Mouse (Mus musculus) Patski (cell line): ENCODE results near the gene Dgka. TPM values are rescaled to one million over a fixed set of nuclear protein-coding genes. Genes with fewer than 3 reads are reported as not detected.

Source experiments
- ATAC-seq: fragments of 100-300 bp; one replicate; pipeline ENCODE4 v1.8.0; 2021
- CTCF ChIA-PET: fragments of 350-600 bp; sonication (Branson Sonifier 250); formaldehyde crosslinking; loops from one replicate; lab custom pipeline; 2022; ENCODE audit warnings: inconsistent platforms; lab: Charles Lee
- POLR2A ChIA-PET: fragments of 350-600 bp; sonication (Branson Sonifier 250); formaldehyde crosslinking; loops from one replicate; lab custom pipeline; 2022; ENCODE audit warnings: antibody characterized with exemption, inconsistent platforms; lab: Charles Lee
- DNase-seq: peaks from one replicate; pipeline ENCODE4 v3.0.0-alpha.2; 2011; ENCODE audit warnings: low read depth, low spot score
- H3K27me3 ChIP-seq: fragments of 371-371 bp; one replicate; pipeline ENCODE4 v1.5.1; 2021
- CTCF ChIP-seq: fragments of 100-300 bp; IDR thresholded peaks from one replicate; pipeline ENCODE4 v1.5.1; 2021
- in situ Hi-C: fragments of 300-500 bp; cut with MboI; formaldehyde crosslinking; loops from 3 replicates; pipeline ENCODE4 v1.11.1; 2018; ENCODE audit warnings: low pct_unique_long_range_greater_than_20kb, mixed read lengths
- polyA plus RNA-seq: library from polyadenylated mRNA; unstranded; gene quantifications from one replicate; pipeline ENCODE4 v1.2.3, GENCODE M21; 2021

Dgka gene
- polyA plus RNA-seq, 1 experiment from 2014 or later = 9.9 TPM

DNA sequence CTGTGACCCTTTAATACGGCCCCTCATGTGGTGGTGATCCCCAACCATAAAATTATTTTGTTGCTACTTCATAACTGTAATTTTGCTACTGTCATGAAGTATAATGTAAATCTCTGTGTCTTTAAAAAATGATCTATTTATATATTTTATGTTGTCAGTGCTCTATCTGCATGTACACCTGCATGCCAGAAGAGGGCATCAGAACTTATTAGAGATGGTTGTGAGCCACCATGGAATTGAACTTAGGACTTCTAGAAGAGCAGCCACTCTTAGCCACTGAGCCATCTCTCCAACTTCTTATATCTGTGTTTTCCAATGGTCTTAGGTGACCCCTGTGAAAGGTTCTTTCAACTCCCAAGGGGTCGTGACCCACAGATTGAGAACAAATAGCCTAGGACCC, 28.2 kb upstream of the Dgka start:
- peak; percentile 61 for TF ChIP-seq CTCF
- ChIA-PET POLR2A (no interaction called here), CTCF (interaction anchor here (1.1 to 2.2 kb wide), 5 partner anchors 10 to 28 kb away, joined by 3 to 9 read pairs (median 4); partner anchors contain the start of gene Mmp19)

GRCm38 (mm10) chr10:128748252-128748864, 3.7 kb upstream of the Dgka start:
- ATAC-seq (peak; percentile 77), DNase-seq (peak; percentile 46)
- TF ChIP-seq CTCF = peak; percentile 77
- no peaks in the 10 kb centered on the region for H3K27me3 ChIP-seq
- ChIA-PET CTCF (interaction anchor here (1.2 kb wide), 1 partner anchor 18 kb away, joined by 3 read pairs; no protein-coding TSS in a partner anchor), POLR2A (interaction anchor here (1.2 kb wide), 1 partner anchor 53 kb away, joined by 4 read pairs; no protein-coding TSS in a partner anchor)
- in situ Hi-C loops = no loop called here

More for the DNA sequence above, 28.2 kb upstream of the Dgka start:
- no peak for DNase-seq
- in situ Hi-C loops = no loop called here
- H3K27me3 ChIP-seq = no peaks in the 10 kb centered on the region
- ATAC-seq = no peak

GRCm38 (mm10) chr10:128747646-128748251, 3.1 kb upstream of the Dgka start, which contains the start of gene Pym1:
Pym1 (plus strand) TSS chr10:128747889.
- DNase-seq (no peak), ATAC-seq (peak; percentile 65)
- in situ Hi-C loops = no loop called here
- no peak for TF ChIP-seq CTCF
- ChIA-PET POLR2A (interaction anchor here (1.1 to 1.2 kb wide), 2 partner anchors 52 to 148 kb away, joined by 4 read pairs; no protein-coding TSS in a partner anchor), CTCF (interaction anchor here (1.2 kb wide), 2 partner anchors 16 to 17 kb away, joined by 3 read pairs; no protein-coding TSS in a partner anchor)
- no peaks in the 10 kb centered on the region for H3K27me3 ChIP-seq

GRCm38 (mm10) chr10:128746972-128747645, 2.5 kb upstream of the Dgka start:
- POLR2A ChIA-PET = interaction anchor here (1.1 to 1.2 kb wide), 2 partner anchors 52 to 148 kb away, joined by 4 read pairs; no protein-coding TSS in a partner anchor
- no peak for TF ChIP-seq CTCF
- ATAC-seq = no peak

GRCm38 (mm10) chr10:128745946-128746613, 1.4 kb upstream of the Dgka start:
- ATAC-seq (no peak), DNase-seq (no peak)
- CTCF ChIA-PET = interaction anchor here (0.9 to 1.5 kb wide), 3 partner anchors 11 to 167 kb away, joined by 3 to 11 read pairs (median 3); no protein-coding TSS in a partner anchor
- POLR2A ChIA-PET = interaction anchor here (1.1 kb wide), 1 partner anchor 42 kb away, joined by 4 read pairs; the partner anchor contains the start of gene Pmel
- TF ChIP-seq CTCF = no peak
- no peaks in the 10 kb centered on the region for H3K27me3 ChIP-seq
- in situ Hi-C loops = no loop called here

More at GRCm38 (mm10) chr10:128746972-128747645, 2.5 kb upstream of the Dgka start:
- no peaks in the 10 kb centered on the region for H3K27me3 ChIP-seq
- in situ Hi-C loops = no loop called here
- DNase-seq = no peak
- CTCF ChIA-PET = interaction anchor here (1.2 kb wide), 2 partner anchors 17 kb away, joined by 3 read pairs; no protein-coding TSS in a partner anchor

GRCm38 (mm10) chr10:128744211-128744610, 444 bp downstream of the Dgka start:
- DNase-seq = no peak

DNA sequence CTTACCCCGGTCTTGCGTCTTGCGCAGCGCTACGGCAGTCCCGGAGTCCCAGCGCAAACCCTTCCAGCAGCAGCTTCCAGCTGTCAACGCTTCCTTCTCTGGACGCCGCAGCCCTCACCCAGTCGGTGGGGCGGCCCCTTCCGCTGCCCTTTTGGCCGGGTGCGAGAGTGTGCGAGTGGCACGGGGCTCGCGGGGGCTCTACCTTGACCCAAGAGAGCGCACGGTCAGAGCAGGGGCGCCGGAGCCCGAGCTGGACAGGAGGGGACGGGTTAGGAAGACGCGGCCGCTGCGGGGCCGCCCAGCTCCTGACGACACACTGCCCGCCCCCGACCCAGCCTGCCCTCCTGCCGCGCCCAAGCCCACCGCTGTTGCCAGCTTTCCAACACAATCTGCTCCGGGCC, 864 bp downstream of the Dgka start:
- no peak for TF ChIP-seq CTCF
- ChIA-PET POLR2A (interaction anchor here (0.9 kb wide), 1 partner anchor 61 kb away, joined by 3 read pairs; no protein-coding TSS in a partner anchor), CTCF (interaction anchor here (1.1 to 1.7 kb wide), 3 partner anchors 11 to 61 kb away, joined by 3 to 4 read pairs (median 3); no protein-coding TSS in a partner anchor)
- peak; percentile 18 for ATAC-seq
- in situ Hi-C loops = no loop called here
- no peaks in the 10 kb centered on the region for H3K27me3 ChIP-seq
- DNase-seq = no peak

More at GRCm38 (mm10) chr10:128744211-128744610, 444 bp downstream of the Dgka start:
- H3K27me3 ChIP-seq = no peaks in the 10 kb centered on the region
- ChIA-PET POLR2A (interaction anchor here (0.9 kb wide), 1 partner anchor 61 kb away, joined by 3 read pairs; no protein-coding TSS in a partner anchor), CTCF (interaction anchor here (1.1 to 1.7 kb wide), 5 partner anchors 12 to 61 kb away, joined by 3 to 4 read pairs (median 3); no protein-coding TSS in a partner anchor)
- no peak for TF ChIP-seq CTCF
- no peak for ATAC-seq
- in situ Hi-C loops = no loop called here

DNA sequence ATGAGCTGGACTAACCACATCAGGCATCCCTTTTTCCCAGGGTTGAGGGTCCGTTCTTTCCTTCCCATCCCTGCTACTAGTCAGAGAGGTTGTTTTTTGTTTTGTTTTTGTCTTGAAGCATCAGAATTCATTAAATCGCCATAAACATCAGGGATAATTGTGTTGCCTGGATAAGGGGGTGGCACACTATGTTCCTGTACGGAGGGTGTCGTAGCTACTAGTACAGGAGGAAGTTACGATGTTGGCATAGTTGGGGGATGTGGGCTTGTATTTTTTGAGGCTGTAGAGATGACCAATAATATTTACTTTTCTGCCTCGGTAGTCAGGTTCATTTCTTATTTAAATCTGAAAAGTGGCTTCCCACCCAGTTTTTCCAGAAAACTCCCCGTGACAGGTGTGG, 1.4 kb downstream of the Dgka start:
- CTCF ChIA-PET = interaction anchor here (1.1 to 1.7 kb wide), 3 partner anchors 11 to 62 kb away, joined by 3 to 4 read pairs (median 3); no protein-coding TSS in a partner anchor

DNA sequence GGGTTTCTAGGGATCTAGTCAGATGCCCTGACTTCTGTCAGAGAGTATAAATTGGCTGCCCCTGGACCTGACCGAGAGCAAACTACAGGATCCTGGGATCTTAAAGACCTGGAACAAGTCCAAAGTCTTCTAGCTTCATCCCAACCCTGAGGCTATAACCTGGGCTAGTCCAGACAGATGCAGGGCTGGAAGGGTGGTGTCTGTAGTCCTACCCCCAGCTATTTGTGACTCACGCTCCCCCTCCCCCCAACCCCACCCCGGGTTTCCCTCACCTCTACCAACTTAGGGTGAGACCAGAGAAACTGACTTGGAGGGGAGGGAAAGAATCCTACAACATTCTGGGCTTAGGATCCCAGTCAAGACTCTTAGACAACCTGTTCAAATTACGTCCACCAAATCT, 2.0 kb downstream of the Dgka start:
- ATAC-seq = no peak
- POLR2A ChIA-PET = no interaction called here
- TF ChIP-seq CTCF = no peak
- no peaks in the 10 kb centered on the region for H3K27me3 ChIP-seq
- in situ Hi-C loops = no loop called here
- no peak for DNase-seq
- CTCF ChIA-PET = interaction anchor here (1.7 to 2.2 kb wide), 2 partner anchors 10 to 31 kb away, joined by 4 to 9 read pairs; no protein-coding TSS in a partner anchor

More for the DNA sequence above, 1.4 kb downstream of the Dgka start:
- TF ChIP-seq CTCF = no peak
- POLR2A ChIA-PET = interaction anchor here (0.9 kb wide), 1 partner anchor 62 kb away, joined by 3 read pairs; no protein-coding TSS in a partner anchor
- in situ Hi-C loops = no loop called here
- no peak for ATAC-seq
- no peak for DNase-seq
- H3K27me3 ChIP-seq = no peaks in the 10 kb centered on the region
